Mouse (Mus musculus): ENCODE results near the gene Hectd2. TPM values are rescaled to one million over a fixed set of nuclear protein-coding genes. Genes with fewer than 3 reads are reported as not detected.

The Hectd2 gene
- total RNA-seq, 2 experiments from 2014 or later = 21.9 to 25.4 TPM

Other genes with a start within 250 kb of the Hectd2 start
- 10 to 100 TPM; 19.5 to 20.1 TPM for gene Pcgf5, start 206.3 kb upstream of the Hectd2 start, total RNA-seq (2021)
- gene Ppp1r3c, start 182.0 kb downstream of the Hectd2 start, total RNA-seq (2021) = 10 to 100 TPM; 43.3 to 56.0 TPM

Measured in left cerebral cortex, postnatal 25 days (tissue).